Mouse (Mus musculus): ENCODE results near the gene Rab27a. TPM values are rescaled to one million over a fixed set of nuclear protein-coding genes. Genes with fewer than 3 reads are reported as not detected.

Rab27a gene
- total and polyA plus RNA-seq, 3 experiments, result 14.8 to 25.6 (median 20.0) TPM

DNA sequence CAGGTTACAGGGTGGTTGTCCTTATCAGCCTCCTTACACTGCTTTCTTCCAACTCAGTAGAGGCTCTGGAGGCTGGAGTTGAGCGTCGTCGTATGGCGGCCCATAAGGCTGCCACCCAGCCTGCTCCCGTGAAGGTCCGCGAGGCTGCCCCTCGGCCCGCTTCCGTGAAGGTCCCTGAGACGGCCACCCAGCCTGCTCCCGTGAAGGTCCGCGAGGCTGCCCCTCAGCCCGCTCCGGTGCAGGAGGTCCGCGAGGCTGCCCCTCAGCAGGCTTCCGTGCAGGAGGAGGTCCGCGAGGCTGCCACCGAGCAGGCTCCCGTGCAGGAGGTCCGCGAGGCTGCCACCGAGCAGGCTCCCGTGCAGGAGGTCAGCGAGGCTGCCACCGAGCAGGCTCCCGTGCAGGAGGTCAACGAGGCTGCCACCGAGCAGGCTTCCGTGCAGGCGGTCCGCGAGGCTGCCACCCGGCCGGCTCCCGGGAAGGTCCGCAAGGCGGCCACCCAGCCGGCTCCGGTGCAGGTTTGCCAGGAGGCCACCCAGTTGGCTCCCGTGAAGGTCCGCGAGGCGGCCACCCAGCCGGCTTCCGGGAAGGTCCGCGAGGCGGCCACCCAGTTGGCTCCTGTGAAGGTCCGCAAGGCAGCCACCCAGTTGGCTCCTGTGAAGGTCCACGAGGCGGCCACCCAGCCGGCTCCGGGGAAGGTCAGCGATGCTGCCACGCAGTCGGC lies 58.7 kb downstream of the Rab27a start:
- H3K27ac ChIP-seq (ENCODE audit: insufficient read depth, low read depth), result no peak overlapping the region
- in situ Hi-C loops (cut with MboI; ENCODE audit: low pct_ligation_motif_present, low pct_unique_long_range_greater_than_20kb, low sequenced_read_pairs), result no loop called here
- H3K36me3 ChIP-seq (replicated peaks in 1 of 2; ENCODE audit: control insufficient read depth in 1 of 2, insufficient read depth in 1 of 2, low read length in 1 of 2), result peaks cover 0 to 7% of the 10 kb centered on the region in 2 experiments
- no peak for DNase-seq (ENCODE audit: extremely low read depth)
- dilution Hi-C loops (cut with MboI; ENCODE audit: extremely low pct_ligation_motif_present, extremely low pct_unique_long_range_greater_than_20kb, low sequenced_read_pairs), result no loop called here
- H3K4me3 ChIP-seq (replicated peaks in 1 of 3; ENCODE audit: low read depth in 2 of 3, low read length in 2 of 3, poor library complexity in 1 of 3), result no peak overlapping the region
- no peaks in the 10 kb centered on the region for H3K9me3 ChIP-seq (replicated peaks; ENCODE audit: low read length)
- no peaks in the 10 kb centered on the region for H3K79me2 ChIP-seq (replicated peaks; ENCODE audit: control insufficient read depth, extremely low read depth, insufficient read depth, poor library complexity, severe bottlenecking)
- no peaks in the 10 kb centered on the region for H3K27me3 ChIP-seq (replicated peaks)
- TF ChIP-seq MAFK (IDR thresholded peaks at IDR 0.05; ENCODE audit: insufficient replicate concordance, low read length) (no peak), MYC (IDR thresholded peaks at IDR 0.05; ENCODE audit: low read depth, low read length) (no peak), UBTF (IDR thresholded peaks at IDR 0.05; ENCODE audit: low read depth, low read length) (no peak), ZC3H11A (IDR thresholded peaks at IDR 0.05; ENCODE audit: low read depth, low read length) (no peak), SMC3 (IDR thresholded peaks at IDR 0.05; ENCODE audit: low read depth, low read length) (no peak), SIN3A (IDR thresholded peaks at IDR 0.05; ENCODE audit: low read length) (no peak), TCF12 (IDR thresholded peaks at IDR 0.05; ENCODE audit: low read depth, low read length) (no peak), USF1 (IDR thresholded peaks at IDR 0.05; ENCODE audit: low read depth, low read length) (no peak), EP300 (IDR thresholded peaks at IDR 0.05; ENCODE audit: low read length) (no peak), ELF1 (IDR thresholded peaks at IDR 0.05; ENCODE audit: low read depth, low read length) (no peak), POLR2AphosphoS2 (IDR thresholded peaks at IDR 0.05; ENCODE audit: low read depth, low read length) (no peak), CHD2 (IDR thresholded peaks at IDR 0.05; ENCODE audit: low read length) (no peak), JUN (IDR thresholded peaks at IDR 0.05; ENCODE audit: insufficient read depth, low read depth, low read length) (no peak), GABPA (IDR thresholded peaks at IDR 0.05; ENCODE audit: insufficient replicate concordance, low read depth, low read length) (no peak), CHD1 (IDR thresholded peaks at IDR 0.05; ENCODE audit: low read depth, low read length) (no peak), NRF1 (IDR thresholded peaks at IDR 0.05; ENCODE audit: low read depth, low read length) (no peak), TBP (conservative IDR thresholded peaks at IDR 0.05; ENCODE audit: low read depth, low read length) (no peak), MEF2A (IDR thresholded peaks at IDR 0.05; ENCODE audit: borderline replicate concordance, low read depth, low read length) (no peak), KAT2A (IDR thresholded peaks at IDR 0.05; ENCODE audit: insufficient replicate concordance, low read length) (no peak)
- H3K4me1 ChIP-seq (ENCODE audit: control insufficient read depth in 1 of 2, insufficient read depth in 2 of 2), result peaks cover 0 to 21% of the 10 kb centered on the region in 2 experiments; a peak in 2 of 4 replicates
- no peak overlapping the region for H3K9ac ChIP-seq (ENCODE audit: insufficient read depth, low read depth)
- H3K4me2 ChIP-seq (ENCODE audit: insufficient read depth, low read depth, poor library complexity, severe bottlenecking), result no peak overlapping the region

DNA sequence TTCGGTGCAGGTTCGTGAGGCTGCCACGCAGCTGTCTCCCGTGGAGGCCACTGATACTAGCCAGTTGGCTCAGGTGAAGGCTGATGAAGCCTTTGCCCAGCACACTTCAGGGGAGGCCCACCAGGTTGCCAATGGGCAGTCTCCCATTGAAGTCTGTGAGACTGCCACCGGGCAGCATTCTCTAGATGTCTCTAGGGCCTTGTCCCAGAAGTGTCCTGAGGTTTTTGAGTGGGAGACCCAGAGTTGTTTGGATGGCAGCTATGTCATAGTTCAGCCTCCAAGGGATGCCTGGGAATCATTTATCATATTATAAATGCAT lies 59.2 kb downstream of the Rab27a start:
- H3K79me2 ChIP-seq (replicated peaks; ENCODE audit: control insufficient read depth, extremely low read depth, insufficient read depth, poor library complexity, severe bottlenecking), result no peaks in the 10 kb centered on the region
- no peaks in the 10 kb centered on the region for H3K27me3 ChIP-seq (replicated peaks)
- H3K4me3 ChIP-seq (replicated peaks in 1 of 3; ENCODE audit: low read depth in 2 of 3, low read length in 2 of 3, poor library complexity in 1 of 3), result no peak overlapping the region
- H3K36me3 ChIP-seq (replicated peaks in 1 of 2; ENCODE audit: control insufficient read depth in 1 of 2, insufficient read depth in 1 of 2, low read length in 1 of 2), result peaks cover 0 to 7% of the 10 kb centered on the region in 2 experiments
- H3K27ac ChIP-seq (ENCODE audit: insufficient read depth, low read depth), result no peak overlapping the region
- in situ Hi-C loops (cut with MboI; ENCODE audit: low pct_ligation_motif_present, low pct_unique_long_range_greater_than_20kb, low sequenced_read_pairs), result no loop called here
- H3K9ac ChIP-seq (ENCODE audit: insufficient read depth, low read depth), result no peak overlapping the region
- no peak for DNase-seq (ENCODE audit: extremely low read depth)
- no peaks in the 10 kb centered on the region for H3K9me3 ChIP-seq (replicated peaks; ENCODE audit: low read length)
- dilution Hi-C loops (cut with MboI; ENCODE audit: extremely low pct_ligation_motif_present, extremely low pct_unique_long_range_greater_than_20kb, low sequenced_read_pairs), result no loop called here
- TF ChIP-seq JUND (conservative IDR thresholded peaks at IDR 0.05; ENCODE audit: low read depth, low read length), result no peak
- no peak for TF ChIP-seq MEF2A (IDR thresholded peaks at IDR 0.05; ENCODE audit: borderline replicate concordance, low read depth, low read length)
- TF ChIP-seq ETS1 (conservative IDR thresholded peaks at IDR 0.05; ENCODE audit: low read depth, low read length), result no peak
- TF ChIP-seq ZC3H11A (IDR thresholded peaks at IDR 0.05; ENCODE audit: low read depth, low read length), result no peak
- TF ChIP-seq E2F4 (IDR thresholded peaks at IDR 0.05; ENCODE audit: insufficient replicate concordance, low read depth, low read length), result no peak
- no peak for TF ChIP-seq PAX5 (IDR thresholded peaks at IDR 0.05; ENCODE audit: low read length)
- TF ChIP-seq NELFE (IDR thresholded peaks at IDR 0.05; ENCODE audit: low read depth, low read length), result no peak
- no peak for TF ChIP-seq IRF4 (IDR thresholded peaks at IDR 0.05; ENCODE audit: low read depth, low read length)
- TF ChIP-seq ELF1 (IDR thresholded peaks at IDR 0.05; ENCODE audit: low read depth, low read length), result no peak
- no peak for TF ChIP-seq MAFK (IDR thresholded peaks at IDR 0.05; ENCODE audit: insufficient replicate concordance, low read length)
- TF ChIP-seq SMC3 (IDR thresholded peaks at IDR 0.05; ENCODE audit: low read depth, low read length), result no peak
- no peak for TF ChIP-seq UBTF (IDR thresholded peaks at IDR 0.05; ENCODE audit: low read depth, low read length)
- TF ChIP-seq SIN3A (IDR thresholded peaks at IDR 0.05; ENCODE audit: low read length), result no peak
- TF ChIP-seq NRF1 (IDR thresholded peaks at IDR 0.05; ENCODE audit: low read depth, low read length), result no peak
- no peak for TF ChIP-seq TBP (conservative IDR thresholded peaks at IDR 0.05; ENCODE audit: low read depth, low read length)
- no peak for TF ChIP-seq MYC (IDR thresholded peaks at IDR 0.05; ENCODE audit: low read depth, low read length)
- no peak for TF ChIP-seq USF1 (IDR thresholded peaks at IDR 0.05; ENCODE audit: low read depth, low read length)
- no peak for TF ChIP-seq CTCF (conservative IDR thresholded peaks at IDR 0.05 in 1 of 2, IDR thresholded peaks at IDR 0.05 in 1 of 2; ENCODE audit: low read depth in 2 of 2, low read length in 2 of 2)
- peaks cover 0 to 21% of the 10 kb centered on the region in 2 experiments; a peak in 2 of 4 replicates for H3K4me1 ChIP-seq (ENCODE audit: control insufficient read depth in 1 of 2, insufficient read depth in 2 of 2)
- H3K4me2 ChIP-seq (ENCODE audit: insufficient read depth, low read depth, poor library complexity, severe bottlenecking), result no peak overlapping the region

Measured in CH12.LX (cell line).